Mouse (Mus musculus): ENCODE data around the gene Surf6. TPM values are rescaled to one million over a fixed set of nuclear protein-coding genes. Genes with fewer than 3 reads are reported as not detected.

Gene Surf6
- 26.2 and 27.3 TPM in 2 replicates for polyA plus RNA-seq (2015; fragmentation: Nextera tagmentation; extraction: Ambion mirVana)

GRCm38 (mm10) chr2:26902467-26903220 is at the start of gene Surf6:
Surf6 (minus strand) TSS chr2:26902879.
- Histone ChIP-seq H3K9me3 (no peaks in the 10 kb centered on the region), H3K4me1 (peaks cover 25% of the 10 kb centered on the region), H3K4me2 (peak within 1 kb of the TSS; percentile 70), H3K36me3 (peaks cover 49% of the 10 kb centered on the region), H3K9ac (peak within 1 kb of the TSS; percentile 80), H3K4me3 (peak within 1 kb of the TSS; percentile 90), H3K27me3 (no peaks in the 10 kb centered on the region), H3K27ac (peak within 1 kb of the TSS; percentile 84)
- peak; percentile 92 for ATAC-seq (ENCODE audit: borderline replicate concordance, extremely low read depth, low FRiP score, low TSS enrichment)
- WGBS, result under 1% methylated on average over 41 of the region's 41 CpGs

GRCm38 (mm10) chr2:26952193-26952592 is 49.5 kb upstream of the Surf6 start:
- H3K36me3 ChIP-seq, result peaks cover 57% of the 10 kb centered on the region
- no peak overlapping the region for H3K4me3 ChIP-seq
- H3K27me3 ChIP-seq, result no peaks in the 10 kb centered on the region
- no peaks in the 10 kb centered on the region for H3K9me3 ChIP-seq
- no peak for ATAC-seq (ENCODE audit: borderline replicate concordance, extremely low read depth, low FRiP score, low TSS enrichment)
- no peak overlapping the region for H3K9ac ChIP-seq
- no peak overlapping the region for H3K4me2 ChIP-seq
- no peaks in the 10 kb centered on the region for H3K4me1 ChIP-seq
- WGBS, result 91% methylated on average over 4 of the region's 4 CpGs
- H3K27ac ChIP-seq, result no peak overlapping the region

- no peak for ATAC-seq (ENCODE audit: borderline replicate concordance, extremely low read depth, low FRiP score, low TSS enrichment)
- 88% methylated on average over 8 of the region's 8 CpGs for WGBS
- peaks cover 49% of the 10 kb centered on the region for H3K36me3 ChIP-seq
These were observed 48.7 kb upstream of the Surf6 start for GRCm38 (mm10) chr2:26951346-26951905.

GRCm38 (mm10) chr2:26950411-26950810 is 47.7 kb upstream of the Surf6 start:
- no peaks in the 10 kb centered on the region for H3K27me3 ChIP-seq
- no peak overlapping the region for H3K4me3 ChIP-seq
- no peak overlapping the region for H3K9ac ChIP-seq
- peaks cover 39% of the 10 kb centered on the region for H3K36me3 ChIP-seq
- H3K4me2 ChIP-seq, result no peak overlapping the region
- no peak for ATAC-seq (ENCODE audit: borderline replicate concordance, extremely low read depth, low FRiP score, low TSS enrichment)
- 79% methylated on average over 2 of the region's 2 CpGs for WGBS
- H3K4me1 ChIP-seq, result no peaks in the 10 kb centered on the region
- H3K9me3 ChIP-seq, result no peaks in the 10 kb centered on the region
- no peak overlapping the region for H3K27ac ChIP-seq

More at GRCm38 (mm10) chr2:26951346-26951905, 48.7 kb upstream of the Surf6 start:
- no peak overlapping the region for H3K4me2 ChIP-seq
- no peak overlapping the region for H3K9ac ChIP-seq
- H3K27me3 ChIP-seq, result no peaks in the 10 kb centered on the region
- no peak overlapping the region for H3K4me3 ChIP-seq
- H3K4me1 ChIP-seq, result no peaks in the 10 kb centered on the region
- no peak overlapping the region for H3K27ac ChIP-seq
- H3K9me3 ChIP-seq, result no peaks in the 10 kb centered on the region

GRCm38 (mm10) chr2:26943253-26943652 is 40.6 kb upstream of the Surf6 start:
- H3K4me1 ChIP-seq, result no peaks in the 10 kb centered on the region
- ATAC-seq (ENCODE audit: borderline replicate concordance, extremely low read depth, low FRiP score, low TSS enrichment), result no peak
- H3K4me2 ChIP-seq, result no peak overlapping the region
- H3K27ac ChIP-seq, result no peak overlapping the region
- no peak overlapping the region for H3K4me3 ChIP-seq
- H3K9me3 ChIP-seq, result no peaks in the 10 kb centered on the region
- H3K36me3 ChIP-seq, result 0 out of 2 replicates have a peak, but pooled peaks cover 4% of the 10 kb centered on the region
- H3K27me3 ChIP-seq, result no peaks in the 10 kb centered on the region
- 72% methylated on average over 3 of the region's 3 CpGs for WGBS
- no peak overlapping the region for H3K9ac ChIP-seq

GRCm38 (mm10) chr2:26941539-26941938 is 38.9 kb upstream of the Surf6 start:
- Histone ChIP-seq H3K9ac (no peak overlapping the region), H3K27me3 (no peaks in the 10 kb centered on the region)
- WGBS, result 36% methylated on average over 5 of the region's 5 CpGs

GRCm38 (mm10) chr2:26936425-26936824 is 33.7 kb upstream of the Surf6 start:
- ATAC-seq (ENCODE audit: borderline replicate concordance, extremely low read depth, low FRiP score, low TSS enrichment), result no peak
- Histone ChIP-seq H3K36me3 (no peaks in the 10 kb centered on the region), H3K27me3 (no peaks in the 10 kb centered on the region), H3K4me1 (peaks cover 11% of the 10 kb centered on the region), H3K9ac (no peak overlapping the region), H3K9me3 (no peaks in the 10 kb centered on the region), H3K4me3 (no peak overlapping the region), H3K4me2 (no peak overlapping the region), H3K27ac (no peak overlapping the region)
- WGBS, result 57% methylated on average over 1 of the region's 1 CpGs

More at GRCm38 (mm10) chr2:26941539-26941938, 38.9 kb upstream of the Surf6 start:
- H3K4me2 ChIP-seq, result no peak overlapping the region
- ATAC-seq (ENCODE audit: borderline replicate concordance, extremely low read depth, low FRiP score, low TSS enrichment), result no peak
- H3K27ac ChIP-seq, result no peak overlapping the region
- H3K9me3 ChIP-seq, result no peaks in the 10 kb centered on the region
- H3K4me1 ChIP-seq, result no peaks in the 10 kb centered on the region
- no peaks in the 10 kb centered on the region for H3K36me3 ChIP-seq
- H3K4me3 ChIP-seq, result no peak overlapping the region

GRCm38 (mm10) chr2:26935286-26935685 is 32.6 kb upstream of the Surf6 start:
- H3K4me1 ChIP-seq, result peaks cover 21% of the 10 kb centered on the region
- no peaks in the 10 kb centered on the region for H3K9me3 ChIP-seq
- no peaks in the 10 kb centered on the region for H3K27me3 ChIP-seq
- H3K27ac ChIP-seq, result no peak overlapping the region
- ATAC-seq (ENCODE audit: borderline replicate concordance, extremely low read depth, low FRiP score, low TSS enrichment), result no peak
- 98% methylated on average over 2 of the region's 2 CpGs for WGBS
- peaks cover 8% of the 10 kb centered on the region; the same call in 1 of the 2 replicates for H3K36me3 ChIP-seq
- no peak overlapping the region for H3K9ac ChIP-seq
- no peak overlapping the region for H3K4me2 ChIP-seq
- no peak overlapping the region for H3K4me3 ChIP-seq

- H3K4me1 ChIP-seq, result peaks cover 21% of the 10 kb centered on the region
These were observed 30.8 kb upstream of the Surf6 start, which contains the start of the genes Surf4 and Stkld1 for GRCm38 (mm10) chr2:26933304-26934055. Surf4 (minus strand) TSS chr2:26933928. Stkld1 (plus strand) TSS chr2:26934047.

GRCm38 (mm10) chr2:26932473-26933303 is 30.0 kb upstream of the Surf6 start:
- H3K27me3 ChIP-seq, result no peaks in the 10 kb centered on the region
- H3K4me2 ChIP-seq, result peak overlapping the region; percentile 64
- peak; percentile 49 for ATAC-seq (ENCODE audit: borderline replicate concordance, extremely low read depth, low FRiP score, low TSS enrichment)
- H3K4me3 ChIP-seq, result peak overlapping the region; percentile 95
- WGBS, result under 1% methylated on average over 49 of the region's 49 CpGs
- H3K27ac ChIP-seq, result peak overlapping the region; percentile 90
- H3K4me1 ChIP-seq, result peaks cover 21% of the 10 kb centered on the region
- peak overlapping the region; percentile 95 for H3K9ac ChIP-seq
- H3K36me3 ChIP-seq, result peaks cover 29% of the 10 kb centered on the region
- no peaks in the 10 kb centered on the region for H3K9me3 ChIP-seq

More at GRCm38 (mm10) chr2:26933304-26934055, 30.8 kb upstream of the Surf6 start, which contains the start of the genes Surf4 and Stkld1:
- WGBS, result 1% methylated on average over 67 of the region's 70 CpGs
- Histone ChIP-seq H3K9me3 (no peaks in the 10 kb centered on the region), H3K4me2 (peak within 1 kb of the TSS; percentile 64), H3K27me3 (no peaks in the 10 kb centered on the region), H3K4me3 (peak within 1 kb of the TSS; percentile 95), H3K36me3 (peaks cover 24% of the 10 kb centered on the region), H3K9ac (peak within 1 kb of the TSS; percentile 95), H3K27ac (peak within 1 kb of the TSS; percentile 90)
- ATAC-seq (ENCODE audit: borderline replicate concordance, extremely low read depth, low FRiP score, low TSS enrichment), result peak; percentile 96

GRCm38 (mm10) chr2:26930390-26930789 is 27.7 kb upstream of the Surf6 start:
- peaks cover 51% of the 10 kb centered on the region for H3K36me3 ChIP-seq
- no peak overlapping the region for H3K4me2 ChIP-seq
- no peak overlapping the region for H3K4me3 ChIP-seq
- no peak overlapping the region for H3K9ac ChIP-seq
- no peak overlapping the region for H3K27ac ChIP-seq
- peaks cover 21% of the 10 kb centered on the region for H3K4me1 ChIP-seq
- H3K9me3 ChIP-seq, result no peaks in the 10 kb centered on the region
- no peak for ATAC-seq (ENCODE audit: borderline replicate concordance, extremely low read depth, low FRiP score, low TSS enrichment)
- WGBS, result 34% methylated on average over 1 of the region's 1 CpGs
- H3K27me3 ChIP-seq, result no peaks in the 10 kb centered on the region
